Mouse (Mus musculus): ENCODE data around the gene Car9.

DNA sequence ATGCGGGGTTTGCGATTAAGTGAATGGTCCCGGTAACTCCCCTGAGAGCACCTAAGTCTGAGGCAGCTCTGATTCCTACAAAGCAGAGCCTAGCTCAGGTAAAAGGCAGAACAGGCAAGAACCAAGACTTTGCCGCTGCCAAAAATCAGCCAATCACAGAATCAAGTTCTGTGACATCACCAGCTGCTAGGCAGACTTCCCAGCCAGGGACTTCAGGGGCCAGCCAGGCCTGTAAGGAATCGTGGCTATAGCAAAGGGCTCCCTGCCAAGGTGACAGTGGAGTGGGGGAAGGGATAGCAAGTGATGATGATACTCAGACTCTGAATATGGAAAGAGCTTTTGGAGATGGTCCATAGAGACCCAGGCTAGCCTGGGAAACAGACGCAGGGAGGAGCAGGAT, 13.2 kb downstream of the Car9 start:
- TF ChIP-seq CTCF (IDR thresholded peaks at IDR 0.05; ENCODE audit: low read depth) (no peak), EP300 (IDR thresholded peaks at IDR 0.05; ENCODE audit: low read depth) (no peak)
